Mouse (Mus musculus): ENCODE measurements around the gene Zbtb9. TPM values are rescaled to one million over a fixed set of nuclear protein-coding genes. Genes with fewer than 3 reads are reported as not detected.

Zbtb9 gene
- polyA plus RNA-seq, 1 experiment = 9.8 TPM

DNA sequence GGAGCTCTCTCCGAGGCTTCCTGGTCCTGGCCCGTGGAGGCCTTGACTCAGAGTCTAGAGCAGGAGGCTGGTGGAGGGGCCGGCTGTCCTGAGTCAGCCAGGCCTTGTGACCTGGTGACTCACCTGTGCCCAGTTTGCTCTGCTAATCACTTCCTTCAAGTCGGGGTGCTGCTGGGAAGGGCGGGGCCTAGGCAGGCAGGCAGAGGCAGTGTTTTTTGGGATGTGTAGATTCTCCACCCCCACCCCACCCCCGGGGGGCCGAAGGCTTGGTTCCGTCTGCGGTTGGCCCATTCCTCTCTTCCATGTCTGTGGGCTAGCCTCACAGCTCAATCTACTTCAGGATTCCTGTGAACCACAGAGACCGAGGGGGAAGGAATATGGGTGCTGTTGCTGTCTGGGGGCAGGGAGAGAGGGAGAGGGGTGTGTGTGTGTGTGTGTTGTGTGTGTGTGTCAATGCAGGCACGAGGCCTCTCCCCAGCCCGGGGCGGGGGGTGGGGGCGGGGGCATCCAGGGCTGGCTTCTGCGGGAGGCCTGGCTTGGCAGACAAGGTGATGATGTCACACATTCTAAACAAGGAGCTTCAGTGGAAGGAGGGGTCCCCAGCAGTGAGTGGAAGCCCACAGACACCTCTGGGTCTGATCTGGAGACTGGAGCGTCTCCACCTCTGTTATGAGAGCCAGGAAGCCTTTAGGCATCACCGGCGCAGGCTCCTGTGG lies 65.5 kb downstream of the Zbtb9 start:
- Histone ChIP-seq H3K4me1 (ENCODE audit: control insufficient read depth, insufficient read depth, low read length) (peaks cover 35% of the 10 kb centered on the region), H3K4me3 (ENCODE audit: control insufficient read depth, low read depth, low read length) (no peak overlapping the region), H3K36me3 (ENCODE audit: control insufficient read depth, insufficient read depth, low read length) (peaks cover 3% of the 10 kb centered on the region; the same call in 1 of the 2 replicates), H3K27me3 (ENCODE audit: control insufficient read depth, insufficient read depth, low read length) (no peaks in the 10 kb centered on the region), H3K27ac (ENCODE audit: control insufficient read depth, insufficient read depth, low read depth, low read length) (no peak overlapping the region)
- TF ChIP-seq CTCF (IDR thresholded peaks at IDR 0.05; ENCODE audit: control insufficient read depth, insufficient read depth, insufficient replicate concordance, low read depth, low read length) (no peak), POLR2A (IDR thresholded peaks at IDR 0.05; ENCODE audit: control insufficient read depth, low read depth, low read length) (no peak)

DNA sequence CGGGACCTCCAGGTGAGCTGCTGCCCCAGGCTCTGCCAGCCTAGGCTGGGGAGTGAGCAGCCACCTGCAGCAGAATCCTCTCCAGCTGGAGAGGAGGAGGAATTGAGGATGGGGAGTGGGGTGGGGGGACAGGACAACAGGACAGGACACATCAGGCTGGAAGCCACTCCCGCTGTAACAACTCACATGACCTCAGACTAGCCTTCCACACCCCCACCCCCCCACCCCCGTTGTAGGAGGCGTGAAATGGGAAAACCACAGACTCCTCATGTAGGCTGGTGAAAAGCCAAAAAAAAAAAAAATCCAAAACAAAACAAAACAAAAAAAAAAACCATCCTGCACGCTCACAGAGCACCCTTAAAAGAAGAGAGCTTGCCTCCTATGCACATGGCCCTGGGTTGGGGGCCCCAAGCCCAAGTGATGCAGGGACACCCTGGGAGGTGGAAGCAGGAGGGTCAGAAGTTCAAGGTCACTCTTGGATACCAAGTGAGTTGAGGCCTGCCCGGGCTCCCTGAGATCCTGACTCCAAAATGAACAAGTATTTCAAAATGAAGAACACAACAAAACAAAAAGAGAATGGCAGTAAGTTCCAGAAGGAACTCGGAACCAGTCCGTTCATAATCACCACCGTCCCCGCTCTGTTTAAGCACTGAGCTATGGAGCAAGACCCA lies 66.6 kb downstream of the Zbtb9 start:
- no peak overlapping the region for H3K4me3 ChIP-seq (ENCODE audit: control insufficient read depth, low read depth, low read length)

GRCm38 (mm10) chr17:27040304-27041045 lies 67.5 kb downstream of the Zbtb9 start:
- no peak overlapping the region for H3K27ac ChIP-seq (ENCODE audit: control insufficient read depth, insufficient read depth, low read depth, low read length)
- H3K36me3 ChIP-seq (ENCODE audit: control insufficient read depth, insufficient read depth, low read length) = no peaks in the 10 kb centered on the region
- H3K4me1 ChIP-seq (ENCODE audit: control insufficient read depth, insufficient read depth, low read length) = peaks cover 35% of the 10 kb centered on the region
- H3K4me3 ChIP-seq (ENCODE audit: control insufficient read depth, low read depth, low read length) = no peak overlapping the region
- no peaks in the 10 kb centered on the region for H3K27me3 ChIP-seq (ENCODE audit: control insufficient read depth, insufficient read depth, low read length)
- TF ChIP-seq POLR2A (IDR thresholded peaks at IDR 0.05; ENCODE audit: control insufficient read depth, low read depth, low read length) (no peak), CTCF (IDR thresholded peaks at IDR 0.05; ENCODE audit: control insufficient read depth, insufficient read depth, insufficient replicate concordance, low read depth, low read length) (no peak)

More for the DNA sequence above, 66.6 kb downstream of the Zbtb9 start:
- no peak for TF ChIP-seq CTCF (IDR thresholded peaks at IDR 0.05; ENCODE audit: control insufficient read depth, insufficient read depth, insufficient replicate concordance, low read depth, low read length)
- TF ChIP-seq POLR2A (IDR thresholded peaks at IDR 0.05; ENCODE audit: control insufficient read depth, low read depth, low read length) = no peak
- Histone ChIP-seq H3K36me3 (ENCODE audit: control insufficient read depth, insufficient read depth, low read length) (no peaks in the 10 kb centered on the region), H3K27me3 (ENCODE audit: control insufficient read depth, insufficient read depth, low read length) (no peaks in the 10 kb centered on the region), H3K27ac (ENCODE audit: control insufficient read depth, insufficient read depth, low read depth, low read length) (no peak overlapping the region), H3K4me1 (ENCODE audit: control insufficient read depth, insufficient read depth, low read length) (peaks cover 35% of the 10 kb centered on the region)

- H3K27ac ChIP-seq (ENCODE audit: control insufficient read depth, insufficient read depth, low read depth, low read length) = no peak overlapping the region
- no peaks in the 10 kb centered on the region for H3K27me3 ChIP-seq (ENCODE audit: control insufficient read depth, insufficient read depth, low read length)
- H3K4me1 ChIP-seq (ENCODE audit: control insufficient read depth, insufficient read depth, low read length) = peaks cover 35% of the 10 kb centered on the region
- TF ChIP-seq POLR2A (IDR thresholded peaks at IDR 0.05; ENCODE audit: control insufficient read depth, low read depth, low read length) (no peak), CTCF (IDR thresholded peaks at IDR 0.05; ENCODE audit: control insufficient read depth, insufficient read depth, insufficient replicate concordance, low read depth, low read length) (no peak)
- H3K4me3 ChIP-seq (ENCODE audit: control insufficient read depth, low read depth, low read length) = no peak overlapping the region
- H3K36me3 ChIP-seq (ENCODE audit: control insufficient read depth, insufficient read depth, low read length) = no peaks in the 10 kb centered on the region
Measured at GRCm38 (mm10) chr17:27041046-27041786, 68.2 kb downstream of the Zbtb9 start.

DNA sequence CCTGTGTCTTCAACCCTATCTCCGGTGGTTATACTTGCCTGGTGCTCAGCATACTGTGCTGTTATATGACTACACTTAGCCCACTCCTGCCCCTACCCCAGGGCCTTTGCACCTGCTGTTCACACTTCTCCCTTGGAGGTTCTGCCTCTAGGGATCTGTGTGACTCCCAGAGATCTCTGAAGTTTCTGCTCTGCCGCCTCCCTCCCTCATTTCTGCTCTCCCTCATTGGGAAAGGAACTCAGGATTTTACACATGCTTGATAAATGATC lies 68.8 kb downstream of the Zbtb9 start:
- Histone ChIP-seq H3K27me3 (ENCODE audit: control insufficient read depth, insufficient read depth, low read length) (no peaks in the 10 kb centered on the region), H3K36me3 (ENCODE audit: control insufficient read depth, insufficient read depth, low read length) (no peaks in the 10 kb centered on the region), H3K27ac (ENCODE audit: control insufficient read depth, insufficient read depth, low read depth, low read length) (no peak overlapping the region), H3K4me1 (ENCODE audit: control insufficient read depth, insufficient read depth, low read length) (peaks cover 39% of the 10 kb centered on the region), H3K4me3 (ENCODE audit: control insufficient read depth, low read depth, low read length) (no peak overlapping the region)
- TF ChIP-seq POLR2A (IDR thresholded peaks at IDR 0.05; ENCODE audit: control insufficient read depth, low read depth, low read length) (no peak), CTCF (IDR thresholded peaks at IDR 0.05; ENCODE audit: control insufficient read depth, insufficient read depth, insufficient replicate concordance, low read depth, low read length) (no peak)

GRCm38 (mm10) chr17:27042840-27043239 lies 69.9 kb downstream of the Zbtb9 start:
- Histone ChIP-seq H3K27ac (ENCODE audit: control insufficient read depth, insufficient read depth, low read depth, low read length) (no peak overlapping the region), H3K36me3 (ENCODE audit: control insufficient read depth, insufficient read depth, low read length) (no peaks in the 10 kb centered on the region), H3K4me1 (ENCODE audit: control insufficient read depth, insufficient read depth, low read length) (peaks cover 42% of the 10 kb centered on the region), H3K27me3 (ENCODE audit: control insufficient read depth, insufficient read depth, low read length) (no peaks in the 10 kb centered on the region), H3K4me3 (ENCODE audit: control insufficient read depth, low read depth, low read length) (no peak overlapping the region)
- TF ChIP-seq POLR2A (IDR thresholded peaks at IDR 0.05; ENCODE audit: control insufficient read depth, low read depth, low read length) (no peak), CTCF (IDR thresholded peaks at IDR 0.05; ENCODE audit: control insufficient read depth, insufficient read depth, insufficient replicate concordance, low read depth, low read length) (no peak)

DNA sequence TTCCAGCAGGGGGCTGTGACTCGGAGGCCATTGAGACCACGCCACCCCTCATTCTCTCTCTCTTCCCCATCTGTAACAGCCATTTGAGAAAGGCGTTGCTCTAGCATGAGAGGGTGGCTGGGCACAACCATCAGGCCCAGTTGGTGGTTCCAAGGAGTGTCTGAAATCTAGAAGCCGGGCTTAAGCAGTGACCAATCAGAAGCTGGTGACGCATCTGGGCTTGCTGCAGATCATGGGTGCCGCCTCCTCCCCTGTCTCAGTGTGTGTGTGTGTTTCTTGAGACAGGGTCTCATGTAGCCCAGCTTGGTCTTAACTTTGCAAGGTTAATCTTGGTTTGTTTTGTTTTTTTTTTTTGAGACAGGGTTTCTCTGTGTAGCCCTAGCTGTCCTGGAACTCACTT lies 72.2 kb downstream of the Zbtb9 start:
- no peak overlapping the region for H3K4me3 ChIP-seq (ENCODE audit: control insufficient read depth, low read depth, low read length)
- TF ChIP-seq CTCF (IDR thresholded peaks at IDR 0.05; ENCODE audit: control insufficient read depth, insufficient read depth, insufficient replicate concordance, low read depth, low read length) = no peak
- H3K27me3 ChIP-seq (ENCODE audit: control insufficient read depth, insufficient read depth, low read length) = no peaks in the 10 kb centered on the region

More for the DNA sequence above, 72.2 kb downstream of the Zbtb9 start:
- Histone ChIP-seq H3K36me3 (ENCODE audit: control insufficient read depth, insufficient read depth, low read length) (no peaks in the 10 kb centered on the region), H3K27ac (ENCODE audit: control insufficient read depth, insufficient read depth, low read depth, low read length) (no peak overlapping the region), H3K4me1 (ENCODE audit: control insufficient read depth, insufficient read depth, low read length) (peaks cover 34% of the 10 kb centered on the region)
